Mouse (Mus musculus) liver, postnatal 0 days (tissue): ENCODE measurements around the gene Golga7b. TPM values are rescaled to one million over a fixed set of nuclear protein-coding genes. Genes with fewer than 3 reads are reported as not detected.

Source experiments
- ATAC-seq: fragments of 200-750 bp; cut with Nextera tagmentation; 2 replicates; pipeline ENCODE4 v1.8.0; 2017; ENCODE audit warnings: mild to moderate bottlenecking, moderate library complexity
- DNase-seq: peaks from one replicate; pipeline ENCODE4 v3.0.0-alpha.2; 2016
- H3K27ac ChIP-seq: fragments of 300-500 bp; sonication (generic); 2 replicates; pipeline ENCODE4 v1.5.1; 2014; ENCODE audit warnings: antibody characterized with exemption, moderate library complexity, mild to moderate bottlenecking, low read depth
- H3K27me3 ChIP-seq: fragments of 300-500 bp; sonication (generic); 2 replicates; pipeline ENCODE4 v1.6.1; 2014; ENCODE audit warnings: low read length, control low read depth, mixed read lengths; ENCODE audit not compliant: insufficient read depth
- H3K36me3 ChIP-seq: fragments of 300-500 bp; sonication (generic); replicated peaks from 2 replicates; pipeline ENCODE4 v1.6.1; 2014; ENCODE audit warnings: mild to moderate bottlenecking, control low read depth, low read length, moderate library complexity, mixed read lengths; ENCODE audit not compliant: insufficient read depth
- H3K4me1 ChIP-seq: fragments of 300-500 bp; sonication (generic); 2 replicates; pipeline ENCODE4 v1.6.1; 2014; ENCODE audit warnings: antibody characterized with exemption, mild to moderate bottlenecking, control low read depth; ENCODE audit not compliant: insufficient read depth
- H3K4me2 ChIP-seq: fragments of 300-500 bp; sonication (generic); 2 replicates; pipeline ENCODE4 v1.6.1; 2014; ENCODE audit warnings: low read depth, mild to moderate bottlenecking, low read length, moderate library complexity, mixed read lengths
- H3K4me3 ChIP-seq: fragments of 300-500 bp; sonication (generic); 2 replicates; pipeline ENCODE4 v1.5.1; 2014; ENCODE audit warnings: low read depth, low read length
- H3K9ac ChIP-seq: fragments of 300-500 bp; sonication (generic); replicated peaks from 2 replicates; pipeline ENCODE4 v1.6.1; 2014; ENCODE audit warnings: mild to moderate bottlenecking, moderate library complexity
- H3K9me3 ChIP-seq: fragments of 300-500 bp; sonication (generic); 2 replicates; pipeline ENCODE4 v1.6.1; 2016; ENCODE audit warnings: mild to moderate bottlenecking, control low read depth, low read length, mixed read lengths
- CTCF ChIP-seq: sonication (generic); IDR thresholded peaks from 2 replicates; pipeline ENCODE4 v1.5.1; 2016; ENCODE audit warnings: antibody characterized with exemption, low read depth
- EP300 ChIP-seq: IDR thresholded peaks from 2 replicates; pipeline ENCODE4 v1.6.1; 2016; ENCODE audit warnings: antibody characterized with exemption, low read depth, mild to moderate bottlenecking
- WGBS: fragments of 180-500 bp; shearing (Covaris S2); extraction: QIAGEN DNeasy Blood & Tissue Kit; methylation state at CpG from one replicate; pipeline ENCODE4 v1.1.7; 2014; ENCODE audit not compliant: insufficient replicate concordance; 5-methylcytosine and 5-hydroxymethylcytosine counted together
- polyA plus RNA-seq: library from polyadenylated mRNA; unstranded; fragments of >200 nt; fragmentation: Nextera tagmentation; extraction: Ambion mirVana; gene quantifications from 2 replicates; pipeline ENCODE4 v1.2.1, GENCODE M21; 2015

The Golga7b gene
- polyA plus RNA-seq, 1 experiment from 2014 or later, result not detected

DNA sequence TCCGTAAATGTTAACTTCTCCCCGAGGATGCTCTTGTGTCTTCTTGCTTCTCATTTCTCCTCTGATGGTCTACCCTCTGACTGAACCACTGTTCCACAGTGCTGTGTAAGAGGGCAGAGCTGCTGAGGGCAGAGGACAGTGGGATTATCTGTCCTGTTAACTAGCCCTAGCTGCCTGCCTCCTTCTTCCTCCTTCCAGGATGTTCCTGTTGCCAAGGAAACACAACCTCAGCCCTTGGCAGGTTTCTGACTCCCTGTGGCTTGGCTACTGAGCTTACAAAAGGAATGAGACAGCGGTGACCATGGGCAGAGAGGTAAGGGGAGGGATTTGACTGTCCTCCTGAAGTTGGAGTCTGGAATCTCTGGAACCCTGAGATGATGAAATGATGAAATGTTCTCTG is 32.2 kb downstream of the Golga7b start:
- DNase-seq, result no peak
- H3K4me2 ChIP-seq, result no peak overlapping the region
- H3K36me3 ChIP-seq, result no peaks in the 10 kb centered on the region
- 58% methylated on average over 3 of the region's 3 CpGs for WGBS
- no peaks in the 10 kb centered on the region for H3K9me3 ChIP-seq
- no peak overlapping the region for H3K9ac ChIP-seq
- no peak overlapping the region for H3K4me3 ChIP-seq
- no peak for ATAC-seq
- H3K27ac ChIP-seq, result no peak overlapping the region
- no peaks in the 10 kb centered on the region for H3K4me1 ChIP-seq
- TF ChIP-seq EP300 (no peak), CTCF (no peak)
- H3K27me3 ChIP-seq, result no peaks in the 10 kb centered on the region

DNA sequence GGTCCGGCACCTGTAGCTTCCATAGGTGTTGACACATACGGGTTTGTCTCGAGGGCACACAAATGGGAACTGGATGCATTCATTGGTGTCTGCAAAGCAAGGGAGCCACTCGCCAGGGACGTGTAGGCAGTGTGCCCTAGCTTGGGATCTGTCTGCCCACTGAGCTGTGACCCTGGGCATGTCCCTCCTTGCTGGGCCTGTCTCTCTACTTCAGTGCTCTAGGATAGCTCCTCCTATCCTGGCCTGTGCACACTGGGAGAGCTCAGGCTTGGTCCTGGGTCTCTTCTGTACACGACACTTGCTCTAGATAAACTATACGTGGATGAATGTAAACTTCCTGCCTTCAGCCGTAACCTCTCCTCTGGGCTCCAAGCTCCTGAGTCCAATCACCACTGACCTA is 36.8 kb downstream of the Golga7b start:
- H3K27ac ChIP-seq, result no peak overlapping the region
- H3K9me3 ChIP-seq, result no peaks in the 10 kb centered on the region
- 65% methylated on average over 8 of the region's 8 CpGs for WGBS
- ATAC-seq (no peak), DNase-seq (no peak)
- H3K4me1 ChIP-seq, result no peaks in the 10 kb centered on the region
- no peak for TF ChIP-seq EP300
- no peak for TF ChIP-seq CTCF
- no peaks in the 10 kb centered on the region for H3K27me3 ChIP-seq
- H3K9ac ChIP-seq, result no peak overlapping the region
- no peaks in the 10 kb centered on the region for H3K36me3 ChIP-seq
- no peak overlapping the region for H3K4me2 ChIP-seq
- no peak overlapping the region for H3K4me3 ChIP-seq

DNA sequence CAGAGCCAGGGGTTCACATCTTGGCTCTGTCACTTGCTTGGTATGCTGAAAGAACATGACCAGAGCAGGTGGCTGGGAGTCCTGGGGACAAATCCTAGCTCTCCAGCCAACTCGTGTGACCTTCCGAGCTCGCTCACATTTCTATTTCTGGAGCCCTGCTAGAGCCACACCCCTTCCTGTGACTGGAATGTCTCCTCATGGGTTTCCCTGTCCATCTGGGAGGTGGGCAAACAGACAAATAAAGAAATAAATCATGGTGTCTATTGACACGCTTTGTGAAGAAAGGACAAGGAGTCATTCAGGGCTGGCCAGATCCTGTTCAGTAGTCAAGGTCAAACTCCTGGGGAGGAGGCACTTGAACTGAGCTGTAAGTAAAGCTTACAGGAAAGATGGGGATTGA is 41.0 kb downstream of the Golga7b start:
- DNase-seq, result no peak
- 54% methylated on average over 4 of the region's 4 CpGs for WGBS
- H3K27me3 ChIP-seq, result 0 out of 2 replicates have a peak, but pooled peaks cover 3% of the 10 kb centered on the region

DNA sequence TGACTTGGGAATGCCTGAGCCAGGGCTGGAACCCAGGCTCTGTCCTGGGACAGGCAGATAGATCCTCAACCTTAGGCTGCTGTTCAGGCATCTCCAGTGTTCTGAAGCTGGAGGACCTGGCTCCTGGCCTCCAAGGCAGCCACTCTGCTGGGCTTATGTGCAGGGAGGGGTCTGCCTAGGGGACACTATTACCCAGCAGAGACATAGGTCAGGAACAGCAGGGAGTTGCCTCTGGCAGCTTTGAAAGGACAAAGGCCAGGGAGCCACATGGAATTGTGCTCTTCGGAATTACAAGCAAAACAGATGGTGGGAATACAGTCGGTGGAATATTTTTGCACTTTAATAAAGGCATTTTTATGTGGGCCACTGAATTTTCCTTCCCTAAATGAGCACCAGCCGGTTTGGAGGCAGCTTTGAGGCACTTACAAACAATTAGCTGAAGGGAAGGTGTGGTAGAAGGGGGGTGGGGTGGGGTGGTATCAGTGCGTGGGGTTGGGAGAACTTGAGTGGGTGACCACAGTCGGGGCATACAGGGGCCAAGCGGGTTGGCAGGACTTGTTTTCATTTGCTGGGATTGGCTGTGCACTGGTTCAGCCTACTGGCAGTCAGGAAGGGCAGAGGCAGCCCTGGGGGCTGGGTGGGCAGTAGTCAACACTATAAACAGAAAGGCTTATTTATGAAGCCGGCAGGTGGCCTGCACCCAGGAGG is 43.7 kb downstream of the Golga7b start:
- Histone ChIP-seq H3K4me2 (no peak overlapping the region), H3K9ac (no peak overlapping the region), H3K27ac (no peak overlapping the region), H3K9me3 (no peaks in the 10 kb centered on the region), H3K4me3 (no peak overlapping the region), H3K36me3 (no peaks in the 10 kb centered on the region), H3K4me1 (no peaks in the 10 kb centered on the region), H3K27me3 (0 out of 2 replicates have a peak, but pooled peaks cover 3% of the 10 kb centered on the region)
- ATAC-seq, result no peak
- DNase-seq, result no peak
- no peak for TF ChIP-seq EP300
- 32% methylated on average over 7 of the region's 7 CpGs for WGBS

More for the DNA sequence above, 41.0 kb downstream of the Golga7b start:
- Histone ChIP-seq H3K36me3 (no peaks in the 10 kb centered on the region), H3K4me2 (no peak overlapping the region), H3K9me3 (no peaks in the 10 kb centered on the region), H3K4me3 (no peak overlapping the region), H3K9ac (no peak overlapping the region), H3K27ac (no peak overlapping the region), H3K4me1 (no peaks in the 10 kb centered on the region)
- no peak for ATAC-seq
- TF ChIP-seq EP300, result no peak
- TF ChIP-seq CTCF, result no peak

DNA sequence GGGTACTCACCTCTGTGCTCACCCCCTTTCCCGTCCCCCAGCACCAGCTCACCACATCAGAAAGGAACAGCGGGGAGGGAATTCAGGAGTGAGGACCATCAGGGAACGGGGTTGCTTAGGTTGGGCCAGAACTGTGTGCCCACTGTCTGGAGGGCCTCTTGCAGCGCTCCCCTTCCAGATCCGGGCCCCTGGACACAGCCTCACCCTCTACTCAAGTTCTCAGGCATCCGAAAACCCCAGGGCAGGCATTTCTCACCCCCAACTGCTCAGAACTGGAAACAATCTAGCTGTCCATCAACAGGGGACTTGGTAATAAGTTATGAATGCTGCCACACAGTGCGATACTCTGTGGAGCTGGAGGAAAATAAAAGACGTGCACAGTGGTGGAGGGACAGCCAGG is 44.7 kb downstream of the Golga7b start:
- ATAC-seq (no peak), DNase-seq (no peak)
- Histone ChIP-seq H3K36me3 (no peaks in the 10 kb centered on the region), H3K9ac (no peak overlapping the region), H3K4me1 (no peaks in the 10 kb centered on the region), H3K4me3 (no peak overlapping the region), H3K4me2 (no peak overlapping the region), H3K27me3 (0 out of 2 replicates have a peak, but pooled peaks cover 3% of the 10 kb centered on the region), H3K9me3 (no peaks in the 10 kb centered on the region), H3K27ac (no peak overlapping the region)
- WGBS, result 70% methylated on average over 8 of the region's 8 CpGs
- TF ChIP-seq EP300, result no peak
- no peak for TF ChIP-seq CTCF

DNA sequence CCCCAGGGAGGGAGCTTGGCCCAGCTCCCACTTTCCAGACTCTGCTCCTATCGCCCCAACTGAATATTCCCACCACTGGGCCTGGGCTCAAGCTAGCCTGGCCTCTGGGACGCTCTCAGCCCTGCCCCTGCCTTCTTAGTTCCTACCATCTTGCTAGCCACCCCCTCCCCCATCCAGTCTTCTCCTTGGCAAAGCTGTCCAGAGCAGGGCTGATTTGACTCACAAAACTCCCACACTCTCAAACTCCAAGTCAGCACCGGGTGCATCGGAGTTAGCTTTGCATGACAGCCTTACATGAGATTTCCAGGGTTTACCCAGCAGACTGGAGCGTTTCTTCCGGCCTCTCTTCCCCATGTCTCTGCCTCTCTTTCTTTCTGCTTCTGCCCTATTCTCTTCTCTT is 45.8 kb downstream of the Golga7b start:
- WGBS, result 76% methylated on average over 6 of the region's 6 CpGs
- H3K4me1 ChIP-seq, result no peaks in the 10 kb centered on the region
- no peaks in the 10 kb centered on the region for H3K9me3 ChIP-seq
- no peak overlapping the region for H3K4me3 ChIP-seq
- no peak for DNase-seq
- H3K27me3 ChIP-seq, result 0 out of 2 replicates have a peak, but pooled peaks cover 3% of the 10 kb centered on the region
- no peak for ATAC-seq
- no peaks in the 10 kb centered on the region for H3K36me3 ChIP-seq
- TF ChIP-seq EP300 (no peak), CTCF (no peak)
- H3K9ac ChIP-seq, result no peak overlapping the region
- no peak overlapping the region for H3K27ac ChIP-seq
- H3K4me2 ChIP-seq, result no peak overlapping the region
